Mouse (Mus musculus): Measurements from ENCODE around the gene Stpg1.

Stpg1 gene

GRCm38 (mm10) chr4:135513865-135514264 is 19.3 kb downstream of the Stpg1 start:
- DNase-seq (ENCODE audit: low read depth): no peak

GRCm38 (mm10) chr4:135514925-135515324 is 20.3 kb downstream of the Stpg1 start:
- no peak for DNase-seq (ENCODE audit: low read depth)

- peak; percentile 60 for DNase-seq (ENCODE audit: low read depth)
These were observed 22.0 kb downstream of the Stpg1 start for GRCm38 (mm10) chr4:135516351-135517316.

GRCm38 (mm10) chr4:135518135-135518534 is 23.5 kb downstream of the Stpg1 start:
- DNase-seq (ENCODE audit: low read depth): no peak

DNA sequence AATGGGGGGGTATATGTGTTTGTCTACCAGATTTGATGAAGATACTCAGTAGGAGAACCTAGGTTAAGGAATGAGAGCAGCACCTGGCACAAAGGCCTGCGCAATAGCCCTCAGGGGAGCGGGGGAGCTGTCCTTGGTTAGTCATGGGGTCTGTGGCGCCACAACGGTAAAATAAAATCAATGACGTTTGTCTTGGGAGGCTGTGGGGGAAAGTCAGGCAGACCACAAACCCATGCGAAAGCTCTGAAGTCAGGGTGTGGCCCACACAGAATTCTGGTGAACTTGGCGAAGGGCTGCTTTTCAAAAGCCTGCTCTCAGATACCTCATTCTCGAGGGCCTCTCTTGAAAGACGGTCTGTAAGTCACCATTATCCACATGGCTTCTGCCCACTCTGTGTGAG is 25.8 kb downstream of the Stpg1 start:
- no peak for DNase-seq (ENCODE audit: low read depth)

GRCm38 (mm10) chr4:135523939-135524338 is 29.3 kb downstream of the Stpg1 start:
- no peak for DNase-seq (ENCODE audit: low read depth)

- no peak for DNase-seq (ENCODE audit: low read depth)
These were observed 30.5 kb downstream of the Stpg1 start for GRCm38 (mm10) chr4:135525057-135525456.

- DNase-seq (ENCODE audit: low read depth): no peak
These were observed 31.6 kb downstream of the Stpg1 start for GRCm38 (mm10) chr4:135526039-135526710.

DNA sequence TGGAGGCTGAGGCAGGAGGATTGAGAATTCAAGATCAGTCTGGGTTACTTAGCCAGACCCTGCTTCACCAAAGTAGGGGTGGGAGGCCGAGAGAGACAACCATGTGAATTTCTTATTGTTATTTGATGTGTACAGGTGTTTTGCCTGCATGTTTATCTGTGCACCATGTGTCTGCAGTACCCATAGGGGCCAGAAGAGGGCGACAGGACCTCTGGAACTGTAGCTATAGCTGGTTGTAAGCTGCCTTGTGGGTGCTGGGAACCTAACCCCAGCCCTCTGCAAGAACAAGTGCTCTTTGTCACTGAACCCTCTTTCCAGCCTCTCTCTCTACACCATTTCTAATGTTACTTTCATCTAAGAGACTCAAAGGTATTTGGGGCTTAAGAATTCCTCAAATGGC is 35.7 kb downstream of the Stpg1 start:
- DNase-seq (ENCODE audit: low read depth): no peak

- no peak for DNase-seq (ENCODE audit: low read depth)
These were observed 36.6 kb downstream of the Stpg1 start for GRCm38 (mm10) chr4:135531236-135531635.

- no peak for DNase-seq (ENCODE audit: low read depth)
These were observed 37.4 kb downstream of the Stpg1 start for GRCm38 (mm10) chr4:135531771-135532613.

DNA sequence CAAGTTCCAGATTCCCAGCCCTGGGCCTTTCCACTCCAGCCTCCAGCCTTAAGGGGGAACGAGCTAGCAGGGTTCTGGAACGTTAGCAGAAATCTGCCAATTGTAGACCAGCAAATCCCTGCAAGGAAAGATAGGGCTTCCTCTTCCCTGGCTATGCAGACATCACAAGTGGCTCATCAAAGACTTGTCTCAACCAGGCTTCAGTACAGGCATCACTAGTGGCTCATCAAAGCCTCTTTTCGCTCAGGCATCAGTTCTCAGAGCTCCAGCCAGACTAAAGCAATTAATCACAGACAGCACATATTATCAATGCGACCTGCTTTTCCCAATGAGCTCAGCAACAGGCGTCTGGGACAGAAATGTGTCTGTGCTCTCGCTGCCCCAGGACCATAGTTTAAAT is 38.4 kb downstream of the Stpg1 start:
- DNase-seq (ENCODE audit: low read depth): no peak

- no peak for DNase-seq (ENCODE audit: low read depth)
These were observed 40.4 kb downstream of the Stpg1 start for GRCm38 (mm10) chr4:135535021-135535420.

DNA sequence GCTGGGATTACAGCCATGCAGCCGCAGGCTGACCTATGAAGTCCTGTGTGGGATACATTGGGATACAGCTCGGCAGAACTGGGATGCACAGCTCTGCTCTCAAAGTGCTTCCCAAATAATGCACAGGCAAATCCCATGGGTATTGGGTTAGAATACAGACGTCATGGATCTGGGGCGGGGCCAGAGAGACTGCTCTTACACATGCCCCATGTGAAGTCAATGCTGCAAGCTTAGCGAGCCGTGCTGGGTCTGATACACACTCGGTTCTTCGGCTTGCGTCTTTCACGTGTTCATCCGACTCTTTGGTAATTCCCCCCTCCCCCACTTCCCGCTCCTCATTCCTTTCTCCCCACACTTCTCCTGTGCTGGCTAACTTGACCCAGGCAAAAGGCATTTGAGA is 44.5 kb downstream of the Stpg1 start:
- no peak for DNase-seq (ENCODE audit: low read depth)

- DNase-seq (ENCODE audit: low read depth): no peak
These were observed 45.5 kb downstream of the Stpg1 start for GRCm38 (mm10) chr4:135540057-135540456.

- DNase-seq (ENCODE audit: low read depth): no peak
These were observed 49.7 kb downstream of the Stpg1 start for GRCm38 (mm10) chr4:135544284-135544683.

DNA sequence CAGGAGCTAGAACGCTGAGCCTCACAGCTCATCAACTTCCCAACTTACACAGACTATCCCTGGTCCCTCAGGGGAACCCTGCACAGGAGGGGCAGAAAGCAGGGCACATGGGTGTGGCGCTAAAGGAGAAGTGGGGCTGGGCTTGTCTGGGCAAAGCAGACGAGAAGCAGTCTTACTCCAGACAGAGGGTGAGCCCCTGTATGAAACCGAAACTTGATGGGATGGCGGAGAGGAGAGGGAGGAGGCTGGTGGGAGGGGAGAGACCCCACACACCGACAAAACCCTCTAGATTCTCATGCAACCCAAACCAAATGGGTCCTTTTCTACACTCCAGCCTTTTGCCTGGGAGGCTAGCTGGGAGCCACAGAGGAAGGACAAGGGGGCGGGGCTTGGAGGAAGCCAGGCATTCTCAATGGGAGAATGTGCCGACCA is 50.5 kb downstream of the Stpg1 start:
- no peak for DNase-seq (ENCODE audit: low read depth)

DNA sequence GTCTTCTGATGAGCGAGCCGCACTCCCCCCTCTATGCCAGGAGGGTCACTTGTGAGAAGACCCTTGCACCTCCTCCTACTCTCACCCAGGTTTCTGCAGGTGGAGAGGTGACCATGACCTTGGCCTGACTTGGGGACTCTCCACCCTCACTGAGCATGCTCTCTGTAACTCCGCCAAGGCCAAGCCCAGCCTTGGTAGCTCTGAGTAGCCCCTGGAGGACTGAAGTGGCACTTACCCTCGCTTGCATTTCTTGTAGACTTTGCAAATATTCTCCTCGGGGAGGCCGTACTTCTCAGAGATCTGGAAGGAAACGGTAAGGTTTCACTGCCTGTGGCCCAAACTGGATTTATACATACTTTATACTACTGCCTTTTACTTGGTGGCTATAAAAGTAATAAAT is 51.4 kb downstream of the Stpg1 start:
- no peak for DNase-seq (ENCODE audit: low read depth)

DNA sequence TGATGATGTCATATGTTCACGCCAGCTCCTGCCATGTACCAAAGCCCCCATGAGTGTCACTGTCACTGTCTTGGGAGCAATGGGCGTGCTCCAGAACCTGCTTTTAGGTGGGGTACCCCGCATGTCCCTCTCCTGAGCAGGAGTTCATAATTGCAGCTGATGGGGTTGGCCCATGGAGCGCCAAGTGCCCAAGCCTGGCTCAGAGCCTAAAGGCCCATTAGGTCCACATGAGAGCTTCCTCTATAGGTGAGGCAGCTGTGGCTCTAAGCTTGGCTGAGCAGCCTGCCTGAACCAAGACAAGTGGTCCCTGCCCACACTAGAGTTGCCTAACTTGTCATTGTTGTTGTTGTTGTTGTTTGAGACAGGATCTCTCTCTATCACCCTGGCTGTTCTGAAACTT is 52.2 kb downstream of the Stpg1 start:
- DNase-seq (ENCODE audit: low read depth): no peak

GRCm38 (mm10) chr4:135547551-135547950 is 53.0 kb downstream of the Stpg1 start:
- DNase-seq (ENCODE audit: low read depth): no peak

DNA sequence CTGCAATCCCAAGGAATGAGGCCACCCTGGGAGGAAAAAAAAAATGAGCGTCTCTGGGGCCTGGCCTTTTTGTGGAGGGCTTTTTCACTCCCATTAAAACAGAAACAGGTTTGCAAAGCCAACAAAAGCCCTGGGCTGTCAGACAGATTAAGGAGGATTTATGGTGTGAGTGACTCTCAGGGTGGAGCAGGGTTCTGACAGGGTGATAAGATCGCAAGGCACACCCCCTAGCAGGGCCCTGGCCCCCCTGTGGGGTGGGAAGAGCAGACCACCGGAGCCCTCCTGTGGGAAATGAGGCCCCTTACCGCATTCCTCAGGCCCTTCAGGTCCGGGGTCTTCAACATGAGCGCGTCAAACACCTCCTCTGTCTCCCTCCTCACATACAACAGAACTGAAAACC is 53.5 kb downstream of the Stpg1 start:
- no peak for DNase-seq (ENCODE audit: low read depth)

- no peak for DNase-seq (ENCODE audit: low read depth)
These were observed 54.0 kb downstream of the Stpg1 start for GRCm38 (mm10) chr4:135548521-135549077.

Measured in c-Kit-positive CD71-negative TER-119-negative erythroid progenitor cells, embryonic 14.5 days (primary cell).